Mouse (Mus musculus): ENCODE results near the gene Nrap.

- no peak for TF ChIP-seq CTCF (conservative IDR thresholded peaks at IDR 0.05; ENCODE audit: low read length)
- no peak for TF ChIP-seq POU5F1 (IDR thresholded peaks at IDR 0.05; ENCODE audit: borderline replicate concordance, low read length)
These were observed 8.6 kb upstream of the Nrap start for GRCm38 (mm10) chr19:56398528-56398795.

Data from E14TG2a.4 (cell line).